Mouse (Mus musculus): ENCODE data around the gene Kcnip1.

Gene Kcnip1

DNA sequence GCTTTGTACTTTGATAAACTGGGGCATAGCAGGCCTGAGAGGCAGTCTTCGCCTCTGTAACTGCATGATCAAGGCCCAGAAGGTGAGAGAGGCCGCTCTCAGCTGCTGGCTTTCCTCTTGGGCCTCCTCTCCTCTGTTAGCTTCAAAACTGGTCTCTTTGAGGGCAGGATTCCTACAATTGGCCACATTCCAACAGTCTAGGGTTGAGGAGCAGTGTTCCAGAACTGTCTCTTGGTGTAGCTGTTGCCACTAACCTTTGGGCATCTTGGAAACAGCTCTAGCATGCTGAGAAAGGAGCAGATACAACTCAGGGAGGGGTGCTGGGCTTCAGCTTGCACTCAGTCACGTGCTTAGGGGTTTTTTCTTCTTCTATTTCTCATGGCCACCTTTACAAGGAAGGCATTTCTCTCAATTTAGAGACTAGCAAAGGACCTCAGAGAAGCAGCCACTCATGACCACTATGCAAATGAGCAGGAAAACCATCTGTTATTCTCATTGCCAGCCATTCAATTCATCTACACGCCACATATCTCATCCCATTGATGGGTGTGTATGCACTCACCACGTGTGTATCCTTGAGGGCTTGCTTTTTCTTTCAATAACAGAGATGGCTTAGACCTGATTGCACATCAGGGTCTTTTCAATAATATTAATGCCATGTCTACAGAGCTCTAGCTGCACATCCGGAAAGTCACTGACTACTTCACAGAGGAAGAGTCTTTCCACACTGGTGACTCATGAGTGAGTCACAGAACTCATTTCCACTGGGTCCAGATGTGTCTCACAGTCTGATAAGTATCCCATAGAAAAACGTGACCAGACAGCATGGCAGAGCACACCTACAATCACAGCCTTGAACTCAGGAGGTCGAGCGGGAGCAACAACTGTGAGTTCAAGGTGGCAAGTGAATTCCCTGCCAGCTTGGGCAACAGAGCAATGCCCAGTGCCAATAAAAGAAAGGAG is 225.7 kb downstream of the Kcnip1 start:
- DNase-seq (ENCODE audit: low spot score in 2 of 2): no peak

DNA sequence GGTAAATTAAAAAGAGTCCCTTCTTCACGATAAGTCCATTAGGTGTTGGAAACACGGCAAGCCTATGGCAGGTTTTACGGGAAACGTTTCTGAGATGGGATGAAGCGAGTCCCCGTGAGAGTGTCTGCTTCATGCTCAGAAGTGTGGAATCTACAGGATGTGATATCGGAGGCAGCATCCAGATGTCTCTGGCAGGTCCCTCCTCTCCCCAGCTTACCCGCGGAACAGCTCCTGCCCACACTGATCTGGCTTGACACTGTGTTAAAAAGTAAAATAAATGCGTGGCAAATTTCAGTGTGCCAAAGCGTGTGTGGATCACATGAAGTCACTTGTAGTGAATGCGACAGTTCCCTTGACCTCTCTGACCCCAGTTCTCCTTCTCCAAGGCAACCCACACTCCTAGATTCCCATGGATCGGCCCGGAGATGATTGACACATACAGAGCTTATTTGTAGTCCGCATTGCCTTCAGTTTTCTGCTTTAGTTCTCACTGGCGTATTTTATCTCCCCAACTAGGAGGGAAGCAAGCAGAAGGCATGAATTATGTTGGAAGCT is 231.7 kb downstream of the Kcnip1 start:
- DNase-seq (ENCODE audit: low spot score in 2 of 2): no peak

DNA sequence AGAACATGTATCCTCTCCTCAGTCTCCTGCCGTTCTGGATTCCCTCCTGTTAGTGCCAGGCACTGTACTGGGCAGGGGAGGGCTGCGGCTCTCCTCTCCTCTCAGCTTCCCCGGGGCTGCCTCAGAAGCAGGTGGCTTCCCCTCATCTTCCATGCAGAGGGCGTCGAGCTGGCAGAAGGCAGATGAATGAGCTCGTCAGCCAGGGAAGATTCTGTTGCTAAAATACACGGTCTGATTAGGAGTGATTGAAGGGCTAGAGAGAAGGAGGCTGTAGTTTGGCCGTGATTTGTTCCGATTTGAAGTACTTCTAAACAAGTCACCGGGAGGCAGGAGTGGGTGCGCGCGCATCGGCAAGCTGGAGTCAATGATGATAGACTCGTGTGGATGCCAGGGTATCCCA is 236.3 kb downstream of the Kcnip1 start:
- no peak for DNase-seq (ENCODE audit: low spot score in 2 of 2)

DNA sequence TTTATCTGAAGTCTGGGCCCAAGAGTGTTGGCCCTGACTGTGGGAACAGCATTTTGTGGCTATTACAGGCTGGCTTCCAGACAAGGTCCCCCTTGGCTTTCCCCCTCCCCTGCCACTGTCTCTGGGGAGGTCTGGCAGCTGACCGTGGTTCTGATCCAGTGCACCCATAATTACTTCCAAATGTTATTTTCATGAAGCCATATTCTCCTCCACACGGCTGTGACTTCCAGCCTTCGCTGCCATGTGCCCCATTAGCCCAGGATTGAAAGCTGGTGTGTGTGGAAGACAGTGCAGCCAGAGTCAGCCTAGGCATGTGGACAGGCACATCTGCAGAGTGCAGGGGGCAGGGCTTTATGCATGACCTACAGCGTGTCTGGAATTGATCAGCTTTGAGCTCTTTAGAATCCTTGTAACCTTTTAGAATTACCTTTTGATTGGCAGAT is 240.5 kb downstream of the Kcnip1 start:
- DNase-seq (ENCODE audit: low spot score in 2 of 2): no peak

DNA sequence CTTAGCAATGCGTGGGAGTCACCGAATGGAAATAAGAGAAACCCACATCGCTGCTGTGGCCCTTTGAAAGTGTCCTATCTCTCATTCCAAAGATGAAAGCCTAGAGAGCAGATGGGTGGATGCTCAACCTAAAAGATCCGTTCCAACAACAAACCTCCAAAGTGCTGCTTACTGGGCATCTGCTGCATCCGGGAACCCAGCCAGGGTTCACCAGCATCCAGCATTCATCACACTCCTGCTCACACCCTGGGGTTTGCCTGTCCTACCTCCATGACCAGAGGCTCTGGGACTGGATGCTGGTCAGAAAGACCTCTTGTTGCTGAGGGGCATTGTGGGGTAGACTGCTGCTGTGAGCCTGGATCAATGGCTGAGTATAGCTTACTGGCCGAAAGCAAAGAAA is 241.4 kb downstream of the Kcnip1 start:
- DNase-seq (ENCODE audit: low spot score in 2 of 2): no peak

DNA sequence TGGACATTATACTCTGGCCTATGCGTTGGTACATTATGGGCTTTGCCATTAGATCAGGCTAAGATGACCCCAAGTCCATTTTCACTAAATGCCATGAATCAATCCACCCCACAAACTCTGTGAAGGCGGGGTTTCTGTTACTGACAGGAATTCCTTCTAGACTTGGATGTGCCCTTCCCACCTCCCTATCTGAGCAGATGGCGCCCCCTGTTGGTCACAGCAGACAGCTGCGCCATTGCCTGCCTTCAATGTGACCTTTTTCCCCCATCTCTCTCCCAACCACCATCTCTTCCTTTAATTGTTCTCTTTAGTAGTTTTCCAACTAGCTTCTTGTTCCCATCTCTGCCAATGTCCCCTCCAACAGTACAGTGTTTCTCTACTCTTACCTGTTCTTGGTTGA is 243.0 kb downstream of the Kcnip1 start:
- DNase-seq (ENCODE audit: low spot score in 2 of 2): no peak

DNA sequence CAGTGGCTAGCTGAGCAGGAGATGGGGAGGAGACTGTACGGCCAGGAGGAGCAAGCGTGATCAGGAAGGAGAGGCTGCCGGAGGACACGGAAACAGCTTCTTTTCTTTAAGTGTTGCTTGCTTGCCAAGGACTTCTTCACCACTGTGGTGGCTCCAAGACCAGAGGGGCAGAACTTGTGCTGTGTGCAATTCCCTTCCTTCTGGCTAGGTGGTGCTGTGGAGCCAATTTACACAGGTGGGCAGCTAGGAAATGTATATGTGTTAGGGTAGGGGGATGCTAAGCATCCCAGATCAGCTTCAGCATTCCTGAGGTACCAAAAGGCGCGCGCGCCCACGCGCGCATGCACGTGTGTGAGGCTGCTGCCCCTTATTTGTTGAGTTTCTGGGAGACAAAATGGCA is 243.5 kb downstream of the Kcnip1 start:
- DNase-seq (ENCODE audit: low spot score in 2 of 2): no peak

DNA sequence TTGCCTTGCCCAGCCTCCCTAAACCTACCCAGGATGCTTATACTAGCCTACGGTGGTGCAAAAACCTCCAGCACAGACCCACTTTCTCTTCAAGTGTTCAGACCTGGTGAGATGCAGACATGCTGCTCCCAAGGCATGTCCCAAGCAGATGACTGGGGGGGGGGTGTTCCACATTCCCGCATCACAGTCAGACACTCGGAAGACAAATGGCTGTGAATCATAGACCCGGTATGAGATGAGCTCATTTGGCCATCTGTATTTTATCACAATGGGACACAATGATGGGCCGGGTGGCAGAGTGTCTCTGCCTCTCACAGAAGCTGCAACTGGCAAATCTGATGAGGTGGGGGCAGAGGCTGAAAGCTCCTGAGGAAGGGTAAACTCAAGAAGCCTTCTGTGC is 244.2 kb downstream of the Kcnip1 start:
- DNase-seq (ENCODE audit: low spot score in 2 of 2): no peak

DNA sequence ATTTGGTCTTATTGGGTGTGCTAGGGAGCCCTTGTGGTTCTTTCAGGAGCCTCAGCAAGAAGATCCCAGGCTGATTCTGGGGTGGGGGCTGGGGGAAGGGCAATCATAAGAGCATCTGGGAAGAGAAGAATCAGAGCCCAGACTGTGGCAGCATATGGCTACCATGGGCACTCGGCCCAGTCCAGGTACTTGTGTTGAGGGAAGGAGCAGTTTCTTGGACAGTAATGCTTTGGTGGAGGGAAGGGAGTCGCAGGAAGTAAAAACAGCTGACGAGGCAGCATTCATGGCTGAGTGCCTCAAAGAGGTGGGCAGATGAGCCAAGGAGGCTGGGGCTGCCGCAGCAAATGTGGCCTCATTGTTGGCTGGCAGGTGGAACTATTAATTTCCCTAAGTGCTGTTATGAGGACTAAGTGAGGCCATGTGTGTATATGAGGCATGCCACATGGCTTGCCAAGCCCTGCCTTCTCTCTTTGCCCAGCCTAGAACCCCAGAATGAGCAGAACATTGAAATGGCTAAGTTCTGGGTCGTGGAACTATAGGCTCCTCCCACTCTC is 245.5 kb downstream of the Kcnip1 start:
- no peak for DNase-seq (ENCODE audit: low spot score in 2 of 2)

DNA sequence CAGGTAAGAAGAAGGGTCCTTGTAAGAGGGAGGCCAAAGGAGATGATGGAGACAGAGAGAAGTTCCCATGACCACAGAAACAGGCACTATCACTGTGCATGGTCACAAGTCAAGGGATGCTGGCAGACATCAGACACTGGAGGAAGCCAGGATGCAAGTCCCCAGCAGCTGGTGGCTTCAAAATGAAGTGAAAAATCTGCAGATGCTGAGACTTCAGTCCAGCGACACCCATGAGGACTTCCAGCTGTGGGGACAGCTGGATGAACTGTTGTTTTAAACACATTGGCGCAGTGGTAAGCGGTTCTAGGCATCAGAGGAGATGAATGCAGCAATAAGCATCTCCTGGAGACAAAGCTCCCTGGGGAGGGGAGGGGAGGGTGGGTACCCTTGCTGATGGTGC is 246.6 kb downstream of the Kcnip1 start:
- DNase-seq (ENCODE audit: low spot score in 2 of 2): no peak

DNA sequence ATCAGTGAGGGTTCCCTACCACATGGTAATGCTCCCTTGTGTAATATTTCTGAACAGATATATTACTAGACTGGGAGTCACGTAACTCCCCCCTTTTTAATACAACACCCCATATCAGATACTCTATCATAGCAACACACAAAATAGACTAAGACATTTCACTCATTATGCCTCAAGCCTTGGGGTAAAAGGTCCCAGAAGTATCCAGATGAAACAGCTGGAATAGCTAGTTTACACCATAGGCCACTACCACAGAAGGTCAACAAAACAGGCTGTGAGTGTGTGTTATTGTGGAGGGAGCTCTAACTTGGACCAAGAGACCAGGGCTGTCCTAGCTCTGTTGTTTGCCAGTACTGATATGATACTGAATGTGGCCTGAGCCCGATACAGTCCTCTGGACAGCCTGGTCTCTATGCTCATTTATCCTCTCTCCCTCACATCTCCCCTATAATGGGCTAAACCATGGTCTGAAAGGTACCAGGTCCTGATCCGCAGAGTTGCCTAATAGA is 247.1 kb downstream of the Kcnip1 start:
- no peak for DNase-seq (ENCODE audit: low spot score in 2 of 2)

DNA sequence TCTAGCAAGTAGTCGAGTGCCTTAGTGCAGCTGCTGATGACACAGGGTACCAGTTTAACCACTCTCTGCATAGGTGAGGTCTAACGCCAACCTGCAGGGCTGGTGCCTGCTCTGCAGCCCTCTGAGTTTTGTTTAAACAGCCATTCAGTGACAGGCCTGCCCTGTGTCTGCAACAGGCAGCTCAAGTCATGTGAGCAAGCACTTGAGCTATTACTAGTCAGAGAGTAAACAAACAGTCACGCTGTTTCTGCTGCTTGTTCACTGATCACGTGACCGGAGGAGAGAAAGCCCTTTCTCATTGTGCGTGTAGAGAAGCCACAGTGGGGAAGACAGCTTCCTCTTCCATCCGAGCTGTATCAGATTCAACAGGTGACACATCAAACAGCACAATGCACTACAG is 248.5 kb downstream of the Kcnip1 start:
- no peak for DNase-seq (ENCODE audit: low spot score in 2 of 2)

DNA sequence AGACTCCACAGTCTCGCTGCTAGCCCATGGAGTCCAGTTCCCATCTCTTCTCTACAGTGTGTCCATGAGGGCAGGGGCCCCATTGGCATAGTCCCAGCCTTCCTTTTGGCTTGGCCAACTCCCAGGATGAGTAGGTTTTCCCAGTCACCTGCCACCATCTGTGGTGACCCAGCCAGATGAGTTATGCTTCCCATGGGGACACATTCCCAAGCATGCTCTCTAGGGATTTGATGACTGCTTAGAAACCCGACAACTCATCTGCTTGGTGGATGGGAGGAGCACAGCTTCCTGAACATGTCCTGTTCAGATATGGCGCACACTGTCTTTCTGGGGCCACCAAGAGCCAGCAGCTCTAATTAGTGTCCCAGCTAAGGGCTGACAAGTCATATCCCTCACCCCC is 252.8 kb downstream of the Kcnip1 start:
- no peak for DNase-seq (ENCODE audit: low spot score in 2 of 2)

DNA sequence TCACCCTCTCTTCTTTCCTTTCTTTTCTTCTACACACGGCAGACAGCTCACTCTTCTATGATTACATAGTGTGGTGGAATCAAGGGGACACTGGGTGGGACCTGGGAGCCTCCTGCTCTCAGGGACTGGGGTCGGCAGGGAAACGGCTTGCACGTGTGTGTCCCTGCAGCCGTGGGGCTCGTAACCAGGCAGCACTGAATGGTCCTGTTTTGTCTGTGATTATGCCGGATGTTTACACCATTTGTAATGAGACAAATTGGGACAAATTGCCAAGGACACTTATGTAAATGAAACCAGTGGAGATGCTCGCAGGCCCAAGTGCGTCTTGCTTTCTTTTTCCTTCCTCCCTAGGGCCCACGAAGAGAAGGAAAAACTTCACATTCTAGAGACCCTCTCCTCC is 256.5 kb downstream of the Kcnip1 start:
- DNase-seq (ENCODE audit: low spot score in 2 of 2): no peak

DNA sequence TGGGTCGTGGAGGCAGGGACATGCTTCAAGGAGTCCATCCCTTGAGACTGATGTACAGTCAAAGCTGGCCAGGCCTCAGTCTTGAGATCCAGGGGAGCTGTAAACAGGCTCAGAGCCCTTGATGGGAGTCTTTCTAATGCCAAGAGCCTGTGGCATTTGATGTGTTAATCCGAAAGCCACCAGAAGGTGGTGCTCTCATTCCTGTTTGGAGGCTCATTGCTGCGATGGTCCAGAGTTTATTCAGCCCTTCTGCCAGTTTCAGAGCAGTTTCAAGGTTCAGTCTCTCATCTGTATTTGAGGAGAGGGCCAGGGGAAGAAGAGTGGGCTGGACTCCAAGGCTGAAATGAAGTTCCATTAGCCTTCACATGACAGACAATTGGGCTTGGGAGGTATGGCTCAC is 259.7 kb downstream of the Kcnip1 start:
- peak in 1 of 2 experiments; percentile 68 for DNase-seq (ENCODE audit: low spot score in 2 of 2)

DNA sequence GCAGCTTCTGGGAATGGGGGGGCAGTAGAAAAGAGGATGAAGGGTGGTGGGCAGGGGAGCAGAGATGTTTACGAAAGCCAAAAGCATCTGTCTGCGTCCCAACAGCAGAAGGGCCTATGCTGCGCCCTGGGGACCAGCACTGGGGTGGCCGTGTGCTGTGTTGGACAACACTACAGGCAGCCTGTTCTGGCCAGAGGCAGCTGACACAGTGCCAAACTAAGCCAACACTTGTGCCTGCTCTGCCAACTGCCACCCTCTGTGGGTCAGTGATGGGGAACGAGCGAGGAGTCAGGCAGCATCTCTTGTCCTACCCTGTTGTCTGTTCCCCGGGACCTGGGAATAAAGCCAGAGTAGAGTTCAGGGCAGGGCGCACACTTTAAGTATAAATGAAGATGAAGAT is 260.6 kb downstream of the Kcnip1 start:
- DNase-seq (ENCODE audit: low spot score in 2 of 2): no peak

DNA sequence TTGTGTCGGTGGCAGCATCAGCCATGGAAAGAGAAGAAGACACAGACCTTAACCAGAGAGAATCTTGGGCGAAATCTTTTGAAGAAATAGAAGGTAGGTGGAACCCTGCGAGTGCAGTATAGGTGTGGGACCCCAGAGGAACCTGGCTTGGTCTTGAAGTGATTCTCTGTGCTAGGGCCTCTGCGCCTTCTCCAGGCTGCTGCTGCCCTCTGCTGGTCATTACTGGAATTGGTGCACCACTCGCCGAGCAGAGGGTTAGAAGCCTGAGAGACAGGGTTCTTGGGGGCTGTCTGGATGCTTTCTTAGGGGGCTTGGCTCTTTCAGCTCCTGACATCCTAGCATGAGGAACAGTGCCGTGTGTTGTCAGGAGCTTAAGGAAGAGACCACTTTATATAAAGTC is 271.7 kb downstream of the Kcnip1 start:
- peak in 1 of 2 experiments; percentile 77 for DNase-seq (ENCODE audit: low spot score in 2 of 2)

DNA sequence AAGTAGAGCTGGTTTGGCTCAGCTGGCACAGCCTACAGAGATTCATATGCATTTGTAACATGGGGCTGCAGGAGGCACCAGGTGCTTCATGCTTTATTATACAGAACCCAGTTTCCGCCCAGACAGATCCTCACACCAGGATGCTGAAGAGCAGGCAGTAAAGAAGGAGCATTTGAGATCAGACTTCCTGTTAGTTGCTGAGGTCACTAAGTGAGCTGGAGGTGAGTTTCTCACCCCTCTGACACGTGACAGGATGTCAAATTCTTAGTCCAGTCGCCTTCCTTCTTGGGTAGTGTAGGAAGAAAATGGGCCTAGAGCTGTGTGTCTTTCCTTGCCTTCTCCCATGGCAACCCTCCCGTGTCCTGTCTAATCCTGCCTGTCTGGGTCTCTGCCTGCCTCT is 286.2 kb downstream of the Kcnip1 start:
- no peak for DNase-seq (ENCODE audit: low spot score in 2 of 2)

DNA sequence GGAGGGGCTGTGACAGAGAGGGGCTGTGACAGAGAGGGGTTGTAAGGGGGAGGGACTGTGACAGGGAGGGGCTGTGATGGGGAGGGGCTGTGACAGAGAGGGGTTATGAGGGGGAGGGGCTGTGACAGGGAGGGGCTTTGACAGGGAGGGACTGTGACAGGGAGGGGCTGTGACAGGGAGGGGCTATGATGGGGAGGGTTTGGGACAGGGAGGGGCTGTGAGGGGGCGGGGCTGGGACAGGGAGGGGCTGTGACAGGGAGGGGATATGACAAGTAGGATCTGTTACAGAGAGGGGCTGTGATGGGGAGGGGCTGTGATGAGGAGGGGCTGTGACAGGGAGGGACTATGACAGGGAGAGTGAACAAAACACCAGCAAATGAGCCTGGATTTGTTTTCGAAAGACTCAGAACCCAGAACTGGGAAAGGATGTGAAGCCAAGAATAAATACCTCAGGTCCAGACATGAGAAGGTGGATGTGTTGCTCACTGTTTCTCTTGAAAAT is 290.9 kb downstream of the Kcnip1 start:
- DNase-seq (ENCODE audit: low spot score in 2 of 2): no peak

DNA sequence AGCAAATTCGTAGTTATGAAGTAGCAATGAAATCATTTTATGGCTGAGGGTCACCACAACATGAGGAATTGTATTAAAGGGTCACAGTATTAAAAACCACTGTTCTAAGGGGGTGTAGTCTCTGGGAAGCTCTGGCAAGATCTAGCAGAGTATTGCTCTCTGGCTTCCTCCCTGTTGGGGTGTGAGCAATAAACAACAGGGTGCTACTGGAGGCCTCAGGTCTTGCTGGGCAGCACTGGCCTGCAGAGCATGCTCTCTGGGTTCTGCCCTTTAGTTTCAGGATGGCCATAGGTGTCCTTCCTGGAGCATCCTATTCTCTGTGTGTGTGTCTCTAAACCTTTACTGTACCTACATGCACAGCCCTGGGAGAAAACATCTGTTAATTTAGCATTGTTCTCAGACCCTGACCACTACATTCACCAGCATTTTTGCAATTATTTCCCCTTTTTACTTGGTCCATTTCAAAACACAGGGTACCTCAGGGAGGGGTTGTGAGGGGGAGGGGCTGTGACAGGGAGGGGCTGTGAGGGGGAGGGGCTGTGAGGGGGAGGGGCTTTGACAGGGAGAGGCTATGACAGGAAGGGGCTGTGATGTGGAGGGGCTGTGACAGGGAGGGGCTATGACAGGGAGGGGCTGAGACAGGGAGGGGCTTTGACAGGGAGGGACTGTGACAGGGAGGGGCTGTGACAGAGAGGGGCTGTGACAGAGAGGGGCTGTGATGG is 291.6 kb downstream of the Kcnip1 start:
- DNase-seq (ENCODE audit: low spot score in 2 of 2): no peak

DNA sequence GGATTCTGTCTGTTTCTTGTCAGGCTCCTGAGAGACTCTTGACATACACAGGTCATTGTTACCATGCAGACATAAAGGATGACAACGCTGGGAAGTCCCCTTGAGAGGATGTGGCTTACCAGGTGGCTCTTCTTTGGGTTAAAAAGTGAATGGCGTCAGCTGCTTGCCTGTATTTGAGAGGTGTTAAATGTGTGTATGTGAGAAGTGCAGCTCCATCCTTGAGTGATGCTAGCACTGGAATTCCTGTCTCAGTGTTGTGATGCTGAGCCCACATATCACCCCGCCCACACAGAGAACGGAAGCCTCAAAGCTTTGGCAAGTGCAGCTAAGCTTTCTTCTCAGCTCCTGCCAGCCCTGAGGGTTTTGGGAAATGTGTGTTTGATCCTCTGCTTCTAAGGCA is 292.2 kb downstream of the Kcnip1 start:
- DNase-seq (ENCODE audit: low spot score in 2 of 2): no peak

DNA sequence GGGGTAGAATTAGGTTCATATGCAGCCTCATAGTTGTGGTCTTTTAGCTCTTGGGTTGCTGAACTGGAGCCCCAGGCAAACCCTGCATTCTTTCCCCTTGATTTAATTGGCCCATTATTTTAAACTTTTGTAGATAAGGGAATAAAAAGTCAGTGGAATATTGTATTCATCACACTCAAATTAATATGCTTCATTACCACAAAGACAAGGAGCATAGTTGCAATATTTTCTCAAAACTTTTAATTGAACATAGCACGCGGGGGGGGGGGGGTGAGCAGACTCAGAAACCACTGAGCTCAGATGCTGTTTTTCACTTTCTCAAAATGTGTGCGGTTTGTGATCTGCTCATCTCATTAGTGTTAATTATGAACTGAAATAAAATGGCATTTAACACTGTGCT is 302.8 kb downstream of the Kcnip1 start:
- DNase-seq (ENCODE audit: low spot score in 2 of 2): no peak

Data from urinary bladder, postnatal 4 days (tissue).